Mouse (Mus musculus) left cerebral cortex, adult 11 months (tissue): ENCODE data around the gene Traf3ip3.

Experiments
- DNase-seq: peaks from one replicate; pipeline ENCODE4 v3.0.0; 2022; ENCODE audit warnings: low spot score

The Traf3ip3 gene

GRCm38 (mm10) chr1:193205431-193205830 is 3.9 kb upstream of the Traf3ip3 start:
- DNase-seq, result no peak

- DNase-seq, result no peak
These were observed 2.3 kb upstream of the Traf3ip3 start for GRCm38 (mm10) chr1:193203821-193204220.

GRCm38 (mm10) chr1:193200640-193201382 is 692 bp downstream of the Traf3ip3 start:
- no peak for DNase-seq

- no peak for DNase-seq
These were observed 3.2 kb downstream of the Traf3ip3 start for GRCm38 (mm10) chr1:193198312-193198711.

GRCm38 (mm10) chr1:193197494-193198205 is 3.9 kb downstream of the Traf3ip3 start:
- no peak for DNase-seq

- DNase-seq, result no peak
These were observed 6.2 kb downstream of the Traf3ip3 start for GRCm38 (mm10) chr1:193195169-193195810.

- DNase-seq, result no peak
These were observed 6.9 kb downstream of the Traf3ip3 start for GRCm38 (mm10) chr1:193194416-193195140.

- no peak for DNase-seq
These were observed 9.7 kb downstream of the Traf3ip3 start for GRCm38 (mm10) chr1:193191675-193192283.

- DNase-seq, result no peak
These were observed 11.7 kb downstream of the Traf3ip3 start for GRCm38 (mm10) chr1:193189771-193190170.

GRCm38 (mm10) chr1:193189151-193189621 is 12.3 kb downstream of the Traf3ip3 start:
- DNase-seq, result no peak

- DNase-seq, result no peak
These were observed 13.2 kb downstream of the Traf3ip3 start for GRCm38 (mm10) chr1:193188257-193188656.

GRCm38 (mm10) chr1:193181104-193181503 is 20.4 kb downstream of the Traf3ip3 start:
- DNase-seq, result no peak

- DNase-seq, result no peak
These were observed 27.3 kb downstream of the Traf3ip3 start for GRCm38 (mm10) chr1:193174143-193174733.

- DNase-seq, result no peak
These were observed 27.7 kb downstream of the Traf3ip3 start for GRCm38 (mm10) chr1:193173810-193174129.

- DNase-seq, result peak; percentile 94
These were observed 28.3 kb downstream of the Traf3ip3 start for GRCm38 (mm10) chr1:193172991-193173809.

- no peak for DNase-seq
These were observed 31.6 kb downstream of the Traf3ip3 start for GRCm38 (mm10) chr1:193169856-193170255.

GRCm38 (mm10) chr1:193169228-193169627 is 32.3 kb downstream of the Traf3ip3 start:
- DNase-seq, result no peak

- DNase-seq, result no peak
These were observed 33.8 kb downstream of the Traf3ip3 start, which contains the start of gene A130010J15Rik for GRCm38 (mm10) chr1:193167746-193168145. TSS of gene A130010J15Rik (plus strand) at chr1:193168046.

GRCm38 (mm10) chr1:193160317-193161032 is 41.0 kb downstream of the Traf3ip3 start:
- no peak for DNase-seq

- DNase-seq, result no peak
These were observed 41.9 kb downstream of the Traf3ip3 start for GRCm38 (mm10) chr1:193159613-193160012.
